Mouse (Mus musculus) left cerebral cortex, postnatal 4 days (tissue): ENCODE data around the gene Prss23. TPM values are rescaled to one million over a fixed set of nuclear protein-coding genes. Genes with fewer than 3 reads are reported as not detected.

Experiments used
- DNase-seq: peaks from one replicate; pipeline ENCODE4 v3.0.0-alpha.2; 2022
- intact Hi-C: fragments of 180-260 bp; cut with DNase I; formaldehyde crosslinking; loops from one replicate; pipeline ENCODE4 v1.15.1; 2025
- total RNA-seq, 2 experiments: library from RNA; stranded (reverse); gene quantifications; 2 replicates each; pipeline ENCODE4 v1.2.3; 2021

The Prss23 gene
- total RNA-seq, 2 experiments from 2014 or later = 4.0 to 5.1 TPM

GRCm38 (mm10) chr7:89511921-89512514 is 15.0 kb downstream of the Prss23 start:
- intact Hi-C loops = no loop called here
- DNase-seq = no peak

- no peak for DNase-seq
- intact Hi-C loops = loop anchor here (10.0 kb wide), 1 partner anchor 336 kb away; no protein-coding TSS in a partner anchor
These were observed 18.3 kb downstream of the Prss23 start for GRCm38 (mm10) chr7:89508672-89509071.

GRCm38 (mm10) chr7:89499516-89500307 is 27.3 kb downstream of the Prss23 start:
- peak; percentile 70 for DNase-seq
- intact Hi-C loops = loop anchor here (10.0 kb wide), 1 partner anchor 345 kb away; no protein-coding TSS in a partner anchor

GRCm38 (mm10) chr7:89483769-89484568 is 43.0 kb downstream of the Prss23 start:
- no peak for DNase-seq
- intact Hi-C loops = no loop called here

- intact Hi-C loops = no loop called here
- DNase-seq = no peak
These were observed 45.3 kb downstream of the Prss23 start for GRCm38 (mm10) chr7:89481723-89482122.

GRCm38 (mm10) chr7:89478490-89478889 is 48.5 kb downstream of the Prss23 start:
- intact Hi-C loops = no loop called here

GRCm38 (mm10) chr7:89477294-89477999 is 49.5 kb downstream of the Prss23 start:
- DNase-seq = no peak
- intact Hi-C loops = no loop called here

More at GRCm38 (mm10) chr7:89478490-89478889, 48.5 kb downstream of the Prss23 start:
- DNase-seq = no peak

- DNase-seq = peak; percentile 13
- intact Hi-C loops = no loop called here
These were observed 53.5 kb downstream of the Prss23 start for GRCm38 (mm10) chr7:89473442-89473841.

- DNase-seq = peak; percentile 34
- intact Hi-C loops = no loop called here
These were observed 63.0 kb downstream of the Prss23 start for GRCm38 (mm10) chr7:89463775-89464592.

- intact Hi-C loops = no loop called here
- DNase-seq = no peak
These were observed 63.7 kb downstream of the Prss23 start for GRCm38 (mm10) chr7:89463246-89463645.

GRCm38 (mm10) chr7:89462646-89463207 is 64.3 kb downstream of the Prss23 start:
- intact Hi-C loops = no loop called here
- no peak for DNase-seq

- DNase-seq = no peak
- intact Hi-C loops = no loop called here
These were observed 65.6 kb downstream of the Prss23 start for GRCm38 (mm10) chr7:89461351-89461750.

GRCm38 (mm10) chr7:89460911-89461310 is 66.1 kb downstream of the Prss23 start:
- no peak for DNase-seq
- intact Hi-C loops = no loop called here

- intact Hi-C loops = no loop called here
These were observed 67.3 kb downstream of the Prss23 start for GRCm38 (mm10) chr7:89459691-89460090.

More at GRCm38 (mm10) chr7:89459691-89460090, 67.3 kb downstream of the Prss23 start:
- DNase-seq = no peak

Other genes starting within 250 kb of the Prss23 start
- gene Tmem135, start 123.0 kb downstream of the Prss23 start, total RNA-seq = 10 to 100 TPM; 49.4 to 54.6 TPM
- 1 to 10 TPM; 4.9 to 5.1 TPM for gene Fzd4, start 122.8 kb downstream of the Prss23 start, total RNA-seq
- 10 to 100 TPM; 26.5 to 31.7 TPM for gene Me3, start 105.2 kb upstream of the Prss23 start, total RNA-seq